Mouse (Mus musculus) lung, adult 2 months (tissue): ENCODE results near the gene Dhrs1.

Experiments used
- CTCF ChIP-seq: fragments of 200-500 bp; IDR thresholded peaks from 2 replicates; pipeline ENCODE4 v1.5.1; 2011; ENCODE audit warnings: mild to moderate bottlenecking, low read length, control low read depth; ENCODE audit not compliant: insufficient read depth
- POLR2A ChIP-seq: fragments of 200-500 bp; IDR thresholded peaks from 2 replicates; pipeline ENCODE4 v1.6.1; 2011; ENCODE audit warnings: low read depth, mild to moderate bottlenecking, control low read depth, low read length, borderline replicate concordance; ENCODE audit errors: extremely low read depth

DNA sequence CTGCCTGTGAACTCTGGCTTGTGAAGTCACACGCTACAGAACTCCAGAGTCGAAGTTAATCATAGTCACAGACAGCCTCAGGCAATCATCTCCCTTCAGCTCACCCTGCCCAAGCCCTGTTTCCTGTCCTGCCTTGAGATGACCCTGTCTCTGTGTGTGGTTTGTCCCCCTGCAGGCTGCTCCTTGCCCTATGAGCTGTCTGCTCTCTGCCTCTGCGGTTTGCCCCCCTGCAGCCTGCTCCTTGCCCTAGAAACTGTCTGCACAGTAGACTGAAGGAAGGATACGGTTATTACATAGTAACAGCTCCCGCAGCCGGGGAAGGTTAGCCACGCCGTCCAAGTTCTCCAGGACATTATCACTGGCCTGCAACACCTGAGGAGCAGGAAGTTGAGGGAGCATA lies 28.6 kb downstream of the Dhrs1 start:
- TF ChIP-seq POLR2A, result no peak
- TF ChIP-seq CTCF, result no peak
